Mouse (Mus musculus) cerebellum, adult 9-11 months (tissue): ENCODE results near the gene Defb18.
"Not testable (repeated sequence)": the region's sequence is repeated elsewhere in the genome, so short reads cannot be mapped to it uniquely, and the experiment has no call there.

Experiments
- DNase-seq: peaks from one replicate; pipeline ENCODE4 v3.0.0; 2022

Gene Defb18

GRCm38 (mm10) chr1:18237343-18237742, at the start of gene Defb18:
Gene Defb18, minus strand, starts transcription at chr1:18237443.
- DNase-seq = no peak

DNA sequence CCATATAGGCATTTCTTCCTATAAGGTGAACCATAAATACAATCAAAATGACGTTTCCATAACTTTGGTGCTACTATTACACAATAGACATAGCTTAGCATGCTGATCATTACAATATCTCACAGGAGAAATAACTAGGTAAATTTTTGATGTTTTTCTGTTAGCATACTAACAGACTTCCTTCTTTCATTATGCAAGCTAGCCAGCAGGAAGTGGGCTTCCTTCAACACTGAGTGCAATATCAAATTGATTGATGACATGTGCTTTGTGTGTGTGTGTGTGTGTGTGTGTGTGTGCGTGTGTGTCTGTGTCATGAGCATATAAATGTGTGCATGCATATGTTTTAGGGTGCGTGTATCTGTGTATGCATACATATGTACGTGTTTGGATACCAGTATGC, 33.9 kb upstream of the Defb18 start:
- DNase-seq = no peak

- DNase-seq = no peak
Measured at GRCm38 (mm10) chr1:18268845-18269244, 31.6 kb upstream of the Defb18 start.

- no peak for DNase-seq
Measured at GRCm38 (mm10) chr1:18265038-18265437, 27.8 kb upstream of the Defb18 start, which contains the start of gene Defb41. Gene Defb41, minus strand, starts transcription at chr1:18265138.

DNA sequence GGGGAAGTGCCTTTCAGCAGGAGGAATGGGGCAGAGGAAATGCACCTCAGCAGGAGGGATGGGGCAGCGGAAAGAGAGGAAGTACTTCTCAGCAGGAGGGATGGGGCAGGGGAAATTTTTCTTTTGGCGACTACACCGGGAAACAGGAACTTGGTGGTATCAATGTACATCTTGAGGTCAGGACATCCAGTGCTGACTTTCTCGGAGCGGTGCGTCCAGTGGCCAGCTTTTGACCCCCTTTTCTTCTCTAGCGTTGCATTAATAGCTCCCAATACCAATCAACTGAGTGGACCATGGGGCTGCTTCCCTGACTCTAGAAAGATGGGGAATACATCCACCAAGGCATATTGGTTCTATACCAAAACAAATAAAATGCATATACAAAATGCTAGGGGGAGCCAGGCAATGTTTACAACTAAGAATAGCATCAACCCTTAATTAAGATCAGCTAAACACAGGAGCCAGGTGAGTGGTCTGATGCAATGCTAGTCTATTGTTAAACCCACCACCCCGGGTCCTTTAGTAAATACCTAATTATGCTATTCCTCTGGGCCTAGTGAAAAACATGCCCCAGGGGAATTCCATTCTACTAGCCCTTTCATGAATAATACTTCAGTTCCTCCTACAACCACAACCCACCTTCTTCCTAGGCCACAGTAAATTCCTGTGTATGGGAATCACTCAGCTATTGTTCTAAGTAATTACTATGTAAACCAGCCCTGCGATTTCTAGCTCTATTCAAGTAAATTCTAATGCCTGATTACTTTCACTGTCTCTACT, 8.7 kb upstream of the Defb18 start:
- DNase-seq = not testable (repeated sequence)

DNA sequence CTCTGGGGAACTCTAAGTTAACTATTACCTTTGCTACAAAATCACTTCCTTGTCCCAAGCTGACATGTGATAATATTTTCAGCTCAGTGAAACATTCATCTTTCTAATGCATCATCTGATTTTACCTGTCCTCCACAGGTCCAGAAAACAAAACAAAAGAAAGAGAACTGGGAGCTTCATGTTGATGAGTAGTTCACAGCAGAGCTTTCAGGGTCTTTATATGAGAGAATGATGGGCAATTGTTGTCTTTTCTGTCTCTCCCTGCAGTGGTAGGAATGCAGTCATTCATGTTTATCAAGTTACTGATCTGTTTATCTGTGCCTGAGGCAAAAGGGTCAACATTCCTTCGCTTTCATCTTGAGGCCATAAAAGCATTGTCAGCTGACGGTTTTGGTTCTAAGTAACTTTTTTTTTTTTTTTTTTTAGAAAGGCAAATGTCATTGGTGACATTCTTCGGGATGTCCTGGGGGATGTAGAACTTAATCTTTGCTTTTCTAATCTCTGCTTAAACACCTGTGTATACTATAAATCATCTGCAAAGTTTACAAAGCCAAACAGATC, 13.8 kb downstream of the Defb18 start:
- DNase-seq = no peak

DNA sequence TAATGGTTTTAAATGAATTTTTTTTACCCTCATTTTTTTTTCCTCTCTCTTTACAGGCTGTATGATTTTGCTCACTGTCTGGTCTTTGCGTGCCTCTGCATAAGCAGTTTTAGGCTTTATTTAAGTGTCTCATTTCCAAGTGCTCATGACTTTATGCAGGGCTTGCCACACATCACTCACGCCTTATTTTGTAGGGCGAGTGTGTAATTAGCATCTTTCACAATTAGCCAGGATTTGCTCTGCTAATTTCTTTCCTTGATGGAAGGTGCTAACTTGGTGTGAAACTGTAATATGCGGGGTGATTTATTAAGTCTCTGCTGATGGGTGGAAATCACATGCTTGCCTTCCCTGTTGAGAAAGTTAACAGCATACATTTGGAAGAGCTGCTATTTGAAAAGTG, 45.5 kb downstream of the Defb18 start:
- DNase-seq = no peak

DNA sequence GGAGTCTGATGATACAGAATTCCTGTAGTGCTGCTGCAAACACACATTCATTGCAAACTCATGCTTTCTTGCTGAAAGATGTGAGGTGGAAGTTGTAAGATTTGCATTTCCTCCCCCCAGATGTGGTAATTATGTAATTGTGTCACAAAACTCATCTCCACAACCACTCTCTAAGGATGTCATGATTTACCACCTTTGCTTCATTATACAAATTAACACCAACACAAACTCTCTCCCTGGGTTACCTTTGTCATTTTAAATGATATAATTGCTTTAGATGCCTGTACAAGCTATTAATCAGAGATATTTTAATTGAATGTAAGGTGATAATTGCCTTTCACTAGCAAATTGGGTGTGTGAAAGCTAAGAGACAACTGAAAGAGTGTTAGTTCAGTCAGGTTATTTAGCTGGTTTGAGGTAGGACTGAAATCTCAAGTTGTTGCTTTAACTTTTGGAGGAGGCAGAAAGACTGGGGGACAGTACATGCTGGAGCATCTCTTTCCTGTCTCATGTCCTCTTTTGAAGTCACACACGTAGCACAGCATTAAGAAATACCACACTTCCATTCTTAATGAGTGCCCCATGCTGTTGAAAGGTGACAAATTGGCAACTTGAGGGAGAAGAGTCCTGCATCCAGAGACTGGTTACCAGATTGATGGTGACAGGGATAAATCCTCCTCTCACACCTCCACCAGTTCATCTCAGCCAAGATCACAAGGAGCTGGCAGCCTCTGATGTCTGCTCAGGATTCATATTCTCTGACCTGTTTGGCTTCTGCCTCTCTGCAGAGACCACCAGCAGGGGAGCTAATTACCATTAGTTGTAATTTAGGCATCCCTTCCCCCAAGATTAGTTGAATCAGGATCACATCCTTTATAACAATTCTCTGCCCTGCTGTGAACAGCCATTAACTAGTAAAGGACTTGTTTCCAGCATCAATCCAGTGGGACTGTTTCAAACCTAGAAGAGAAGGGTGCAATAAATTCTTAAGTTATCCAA, 46.2 kb downstream of the Defb18 start:
- no peak for DNase-seq
